Mouse (Mus musculus) stomach, embryonic 16.5 days (tissue): ENCODE measurements around the gene Ms4a18. TPM values are rescaled to one million over a fixed set of nuclear protein-coding genes. Genes with fewer than 3 reads are reported as not detected.
"Not testable (repeated sequence)": the region's sequence is repeated elsewhere in the genome, so short reads cannot be mapped to it uniquely, and the experiment has no call there.

Source experiments
- ATAC-seq: fragments of 200-750 bp; cut with Nextera tagmentation; 2 replicates; pipeline ENCODE4 v1.8.0; 2017; ENCODE audit warnings: moderate number of reproducible peaks, moderate TSS enrichment; ENCODE audit not compliant: insufficient read depth, low FRiP score
- H3K27ac ChIP-seq: fragments of 300-500 bp; sonication (generic); 2 replicates; pipeline ENCODE4 v1.5.1; 2014; ENCODE audit warnings: low read length
- H3K27me3 ChIP-seq: fragments of 300-500 bp; sonication (generic); 2 replicates; pipeline ENCODE4 v1.6.1; 2014; ENCODE audit warnings: low read length, control low read depth, mixed read lengths; ENCODE audit not compliant: control insufficient read depth, insufficient read depth
- H3K36me3 ChIP-seq: fragments of 300-500 bp; sonication (generic); 2 replicates; pipeline ENCODE4 v1.6.1; 2014; ENCODE audit warnings: low read length; ENCODE audit not compliant: control insufficient read depth, insufficient read depth
- H3K4me1 ChIP-seq: fragments of 300-500 bp; sonication (generic); 2 replicates; pipeline ENCODE4 v1.6.1; 2014; ENCODE audit warnings: low read length, control low read depth, mixed read lengths; ENCODE audit not compliant: control insufficient read depth, insufficient read depth
- H3K4me2 ChIP-seq: fragments of 300-500 bp; sonication (generic); 2 replicates; pipeline ENCODE4 v1.6.1; 2014; ENCODE audit warnings: low read depth, low read length, mixed read lengths
- H3K4me3 ChIP-seq: fragments of 300-500 bp; sonication (generic); replicated peaks from 2 replicates; pipeline ENCODE4 v1.5.1; 2014; ENCODE audit warnings: mild to moderate bottlenecking, low read length
- H3K9ac ChIP-seq: fragments of 300-500 bp; sonication (generic); 2 replicates; pipeline ENCODE4 v1.6.1; 2014; ENCODE audit warnings: low read length
- H3K9me3 ChIP-seq: fragments of 300-500 bp; sonication (generic); replicated peaks from 2 replicates; pipeline ENCODE4 v1.6.1; 2016; ENCODE audit warnings: low read length, control low read depth; ENCODE audit not compliant: control insufficient read depth
- WGBS: fragments of 180-500 bp; shearing (Covaris S2); extraction: QIAGEN DNeasy Blood & Tissue Kit; methylation state at CpG from one replicate; pipeline ENCODE4 v1.1.7; 2014; 5-methylcytosine and 5-hydroxymethylcytosine counted together
- polyA plus RNA-seq: library from polyadenylated mRNA; unstranded; fragments of >200 nt; fragmentation: Nextera tagmentation; extraction: Ambion mirVana; gene quantifications from 2 replicates; pipeline ENCODE4 v1.2.1, GENCODE M21; 2015

Ms4a18 gene
- polyA plus RNA-seq, result 3.7 and 4.2 TPM in 2 replicates

DNA sequence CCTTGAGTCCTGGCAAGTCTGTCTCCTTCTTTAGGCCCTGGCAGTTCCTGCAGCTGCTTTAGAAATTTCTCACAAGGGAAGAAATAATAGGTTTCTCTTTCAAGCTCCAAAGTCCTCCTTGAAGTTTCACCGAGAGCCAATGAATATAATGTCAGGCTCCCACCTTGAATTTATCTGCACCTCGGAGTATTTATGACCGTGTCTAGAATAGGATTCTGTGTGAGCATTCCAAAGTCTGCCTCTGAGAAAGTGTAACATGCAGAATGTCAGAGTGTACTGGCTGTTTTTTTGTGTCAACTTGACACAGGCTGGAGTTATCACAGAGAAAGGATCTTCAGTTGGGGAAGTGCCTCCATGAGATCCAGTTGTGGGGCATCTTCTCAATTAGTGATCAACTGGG lies at the start of gene Ms4a18:
Gene Ms4a18 (minus strand): TSS at position 141 of the 400 bp plus-strand sequence.
- no peaks in the 10 kb centered on the region for H3K9me3 ChIP-seq
- no peaks in the 10 kb centered on the region for H3K27me3 ChIP-seq
- 75% methylated on average over 3 of the region's 3 CpGs for WGBS
- peak within 1 kb of the TSS; percentile 27; the same call in 1 of the 2 replicates for H3K27ac ChIP-seq
- no peak within 1 kb of the TSS for H3K4me3 ChIP-seq
- no peaks in the 10 kb centered on the region for H3K4me1 ChIP-seq
- no peak for ATAC-seq
- H3K36me3 ChIP-seq, result no peaks in the 10 kb centered on the region
- H3K9ac ChIP-seq, result no peak within 1 kb of the TSS
- H3K4me2 ChIP-seq, result no peak within 1 kb of the TSS

GRCm38 (mm10) chr19:11065202-11065875 lies 47.5 kb upstream of the Ms4a18 start:
- Histone ChIP-seq H3K4me1 (no peaks in the 10 kb centered on the region), H3K27ac (no peak overlapping the region), H3K27me3 (no peaks in the 10 kb centered on the region), H3K9ac (no peak overlapping the region), H3K4me3 (no peak overlapping the region), H3K4me2 (no peak overlapping the region), H3K9me3 (no peaks in the 10 kb centered on the region), H3K36me3 (no peaks in the 10 kb centered on the region)
- WGBS, result 76% methylated on average over 2 of the region's 2 CpGs
- ATAC-seq, result no peak

DNA sequence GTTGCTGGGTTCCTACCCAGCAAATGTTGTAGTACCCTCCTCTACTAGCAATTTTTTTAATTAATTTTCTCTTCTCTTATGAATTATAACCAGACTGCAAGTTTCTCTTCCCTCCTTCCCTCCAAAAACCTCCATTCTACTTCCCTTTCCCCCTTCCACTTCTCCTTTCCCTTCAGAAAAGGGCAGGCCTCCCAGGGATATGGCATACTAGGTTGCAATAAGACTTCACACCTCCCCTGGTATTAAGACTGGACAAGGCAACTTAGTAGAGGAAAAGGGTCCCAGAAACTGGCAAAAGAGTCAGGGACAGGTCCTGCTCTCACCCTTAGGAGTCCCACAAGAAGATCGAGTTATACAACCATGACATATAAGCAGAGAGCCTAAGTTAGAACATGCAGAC lies 43.1 kb upstream of the Ms4a18 start:
- no peaks in the 10 kb centered on the region for H3K4me1 ChIP-seq
- no peak for ATAC-seq
- no peak overlapping the region for H3K4me3 ChIP-seq
- 90% methylated on average over 1 of the region's 1 CpGs for WGBS
- H3K27me3 ChIP-seq, result no peaks in the 10 kb centered on the region
- H3K9ac ChIP-seq, result no peak overlapping the region
- H3K36me3 ChIP-seq, result no peaks in the 10 kb centered on the region
- no peak overlapping the region for H3K4me2 ChIP-seq
- H3K9me3 ChIP-seq, result no peaks in the 10 kb centered on the region
- H3K27ac ChIP-seq, result no peak overlapping the region

GRCm38 (mm10) chr19:11059967-11060366 lies 42.1 kb upstream of the Ms4a18 start:
- Histone ChIP-seq H3K9me3 (no peaks in the 10 kb centered on the region), H3K27ac (no peak overlapping the region), H3K9ac (no peak overlapping the region), H3K4me3 (no peak overlapping the region), H3K27me3 (no peaks in the 10 kb centered on the region), H3K4me1 (no peaks in the 10 kb centered on the region), H3K4me2 (no peak overlapping the region), H3K36me3 (no peaks in the 10 kb centered on the region)
- no peak for ATAC-seq

DNA sequence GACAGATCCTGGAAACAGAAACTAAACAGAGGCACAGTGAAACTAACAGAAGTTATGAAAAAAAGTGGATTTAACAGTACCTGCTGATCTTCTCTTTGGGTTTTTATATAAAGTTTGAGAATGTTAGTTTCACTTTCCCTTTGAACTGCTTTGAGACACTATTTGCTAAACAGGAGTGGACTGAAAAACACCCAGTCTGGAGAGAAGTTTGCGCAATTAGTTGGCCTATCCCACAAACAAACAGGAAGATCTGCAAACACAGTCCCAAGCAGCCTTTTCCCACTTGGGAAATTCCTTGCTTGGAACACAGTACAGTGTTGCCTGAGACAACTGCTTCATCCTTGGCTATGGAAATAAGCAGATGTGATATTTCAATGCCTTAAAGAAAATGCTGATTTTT lies 37.9 kb upstream of the Ms4a18 start:
- H3K27ac ChIP-seq, H3K27me3 ChIP-seq, H3K4me2 ChIP-seq, H3K4me3 ChIP-seq, H3K36me3 ChIP-seq, H3K9me3 ChIP-seq, H3K9ac ChIP-seq, H3K4me1 ChIP-seq, ATAC-seq: not testable (repeated sequence)
- WGBS, result 67% methylated on average over 1 of the region's 1 CpGs

- H3K4me2 ChIP-seq, result no peak overlapping the region
- H3K36me3 ChIP-seq, result no peaks in the 10 kb centered on the region
- 70% methylated on average over 3 of the region's 3 CpGs for WGBS
Observed at GRCm38 (mm10) chr19:11053277-11053676, 35.4 kb upstream of the Ms4a18 start.

DNA sequence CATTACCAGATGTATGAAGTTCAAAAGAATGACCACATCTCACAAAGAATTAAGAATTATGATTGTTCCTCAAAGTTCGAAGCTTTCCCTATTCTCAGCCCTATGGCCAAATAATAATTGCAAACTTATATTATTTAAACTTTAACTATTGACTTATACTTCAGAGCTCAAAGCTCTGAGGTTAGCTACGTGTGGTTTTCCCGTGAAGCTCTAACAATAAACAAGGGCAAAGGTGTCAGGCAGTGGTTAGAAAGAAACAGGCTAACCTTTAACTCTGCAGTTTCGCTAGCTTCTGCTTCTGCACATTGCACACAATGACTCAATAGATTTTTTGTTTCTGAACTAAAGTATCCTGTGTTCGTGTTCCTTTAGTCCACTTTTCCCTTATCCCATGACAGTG lies 35.0 kb upstream of the Ms4a18 start:
- no peaks in the 10 kb centered on the region for H3K36me3 ChIP-seq
- H3K9me3 ChIP-seq, result no peaks in the 10 kb centered on the region
- H3K9ac ChIP-seq, result no peak overlapping the region
- no peak overlapping the region for H3K4me2 ChIP-seq
- H3K4me3 ChIP-seq, result no peak overlapping the region
- ATAC-seq, result no peak
- no peaks in the 10 kb centered on the region for H3K27me3 ChIP-seq
- H3K27ac ChIP-seq, result no peak overlapping the region
- 41% methylated on average over 5 of the region's 5 CpGs for WGBS
- 0 out of 2 replicates have a peak, but pooled peaks cover 3% of the 10 kb centered on the region for H3K4me1 ChIP-seq

More at GRCm38 (mm10) chr19:11053277-11053676, 35.4 kb upstream of the Ms4a18 start:
- Histone ChIP-seq H3K4me1 (0 out of 2 replicates have a peak, but pooled peaks cover 3% of the 10 kb centered on the region), H3K9ac (no peak overlapping the region), H3K9me3 (no peaks in the 10 kb centered on the region), H3K4me3 (no peak overlapping the region), H3K27me3 (no peaks in the 10 kb centered on the region), H3K27ac (no peak overlapping the region)
- ATAC-seq, result no peak

- WGBS, result 61% methylated on average over 2 of the region's 2 CpGs
- no peak for ATAC-seq
- peak overlapping the region; percentile 10; the same call in 1 of the 2 replicates for H3K27ac ChIP-seq
Observed at GRCm38 (mm10) chr19:11050286-11050685, 32.5 kb upstream of the Ms4a18 start.

DNA sequence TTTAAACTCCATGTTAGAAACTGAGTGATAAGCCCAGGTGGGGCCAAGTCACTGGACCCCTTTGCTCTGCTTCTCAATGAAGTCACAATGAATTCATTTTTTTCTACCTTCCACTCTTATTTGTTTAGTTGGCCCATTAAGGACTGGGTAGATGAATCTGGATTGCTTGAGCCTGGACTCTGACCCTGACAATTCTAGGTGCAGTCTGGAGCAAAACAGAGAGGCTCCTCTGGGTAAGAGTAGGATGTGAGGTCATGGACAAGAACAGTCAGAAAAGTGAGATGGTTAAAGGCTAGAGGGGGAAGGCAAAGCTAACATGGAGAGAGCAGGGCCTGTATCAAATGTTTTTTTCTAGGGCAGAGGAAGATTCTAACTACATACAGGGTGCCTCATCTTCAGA lies 31.6 kb upstream of the Ms4a18 start:
- Histone ChIP-seq H3K4me2 (no peak overlapping the region), H3K4me1 (0 out of 2 replicates have a peak, but pooled peaks cover 3% of the 10 kb centered on the region), H3K36me3 (no peaks in the 10 kb centered on the region), H3K27ac (peak overlapping the region; percentile 46; the same call in 1 of the 2 replicates), H3K4me3 (no peak overlapping the region), H3K27me3 (no peaks in the 10 kb centered on the region), H3K9me3 (no peaks in the 10 kb centered on the region), H3K9ac (no peak overlapping the region)
- no peak for ATAC-seq

More at GRCm38 (mm10) chr19:11050286-11050685, 32.5 kb upstream of the Ms4a18 start:
- Histone ChIP-seq H3K4me1 (0 out of 2 replicates have a peak, but pooled peaks cover 3% of the 10 kb centered on the region), H3K36me3 (no peaks in the 10 kb centered on the region), H3K4me3 (no peak overlapping the region), H3K9me3 (no peaks in the 10 kb centered on the region), H3K27me3 (no peaks in the 10 kb centered on the region), H3K9ac (no peak overlapping the region), H3K4me2 (no peak overlapping the region)
